Mouse (Mus musculus) lung, embryonic 15.5 days (tissue): ENCODE results near the gene Gtsf1l. TPM values are rescaled to one million over a fixed set of nuclear protein-coding genes. Genes with fewer than 3 reads are reported as not detected.

Experiments used
- ATAC-seq: fragments of 200-750 bp; cut with Nextera tagmentation; 2 replicates; pipeline ENCODE4 v1.8.0; 2017; ENCODE audit warnings: moderate number of reproducible peaks, borderline replicate concordance; ENCODE audit not compliant: low FRiP score, low TSS enrichment; ENCODE audit errors: extremely low read depth
- H3K27ac ChIP-seq: fragments of 300-500 bp; sonication (generic); 2 replicates; pipeline ENCODE4 v1.5.1; 2015; ENCODE audit warnings: moderate library complexity, mild to moderate bottlenecking, inconsistent platforms
- H3K27me3 ChIP-seq: fragments of 300-500 bp; sonication (generic); 2 replicates; pipeline ENCODE4 v1.6.1; 2015; ENCODE audit warnings: inconsistent platforms
- H3K36me3 ChIP-seq: fragments of 300-500 bp; sonication (generic); 2 replicates; pipeline ENCODE4 v1.6.1; 2015; ENCODE audit warnings: inconsistent platforms
- H3K4me1 ChIP-seq: fragments of 300-500 bp; sonication (generic); 2 replicates; pipeline ENCODE4 v1.6.1; 2015; ENCODE audit warnings: inconsistent platforms
- H3K4me2 ChIP-seq: fragments of 300-500 bp; sonication (generic); 2 replicates; pipeline ENCODE4 v1.6.1; 2015; ENCODE audit warnings: inconsistent platforms, mild to moderate bottlenecking, moderate library complexity
- H3K4me3 ChIP-seq: fragments of 300-500 bp; sonication (generic); 2 replicates; pipeline ENCODE4 v1.5.1; 2015; ENCODE audit warnings: mild to moderate bottlenecking, inconsistent platforms
- H3K9ac ChIP-seq: fragments of 300-500 bp; sonication (generic); 2 replicates; pipeline ENCODE4 v1.6.1; 2015; ENCODE audit warnings: inconsistent platforms
- H3K9me3 ChIP-seq: fragments of 300-500 bp; sonication (generic); 2 replicates; pipeline ENCODE4 v1.6.1; 2016; ENCODE audit warnings: inconsistent platforms
- WGBS: fragments of 180-500 bp; shearing (Covaris S2); methylation state at CpG from one replicate; pipeline ENCODE4 v1.1.7; 2015; 5-methylcytosine and 5-hydroxymethylcytosine counted together
- polyA plus RNA-seq: library from polyadenylated mRNA; unstranded; fragments of >200 nt; fragmentation: Nextera tagmentation; extraction: Ambion mirVana; gene quantifications from 2 replicates; pipeline ENCODE4 v1.2.1, GENCODE M21; 2015

The Gtsf1l gene
- polyA plus RNA-seq, 1 experiment from 2014 or later = not detected

GRCm38 (mm10) chr2:163104086-163104770, 16.6 kb upstream of the Gtsf1l start:
- no peak for ATAC-seq
- no peak overlapping the region for H3K4me2 ChIP-seq
- no peak overlapping the region for H3K9ac ChIP-seq
- H3K27me3 ChIP-seq = no peaks in the 10 kb centered on the region
- no peaks in the 10 kb centered on the region for H3K36me3 ChIP-seq
- H3K9me3 ChIP-seq = no peaks in the 10 kb centered on the region
- H3K4me3 ChIP-seq = no peak overlapping the region
- no peak overlapping the region for H3K27ac ChIP-seq
- 72% methylated on average over 13 of the region's 13 CpGs for WGBS
- peaks cover 17% of the 10 kb centered on the region; the same call in 1 of the 2 replicates for H3K4me1 ChIP-seq

GRCm38 (mm10) chr2:163102900-163103653, 15.4 kb upstream of the Gtsf1l start:
- no peak overlapping the region for H3K4me2 ChIP-seq
- H3K4me3 ChIP-seq = no peak overlapping the region
- no peaks in the 10 kb centered on the region for H3K36me3 ChIP-seq
- no peak for ATAC-seq
- WGBS = 52% methylated on average over 18 of the region's 18 CpGs
- H3K27me3 ChIP-seq = no peaks in the 10 kb centered on the region
- no peaks in the 10 kb centered on the region for H3K9me3 ChIP-seq
- H3K4me1 ChIP-seq = peaks cover 17% of the 10 kb centered on the region; the same call in 1 of the 2 replicates
- H3K9ac ChIP-seq = no peak overlapping the region
- H3K27ac ChIP-seq = no peak overlapping the region

- ATAC-seq = no peak
- no peaks in the 10 kb centered on the region for H3K27me3 ChIP-seq
- no peaks in the 10 kb centered on the region for H3K36me3 ChIP-seq
- H3K4me3 ChIP-seq = no peak overlapping the region
- H3K9me3 ChIP-seq = no peaks in the 10 kb centered on the region
- H3K4me2 ChIP-seq = no peak overlapping the region
- H3K9ac ChIP-seq = no peak overlapping the region
- peaks cover 17% of the 10 kb centered on the region; the same call in 1 of the 2 replicates for H3K4me1 ChIP-seq
- WGBS = 31% methylated on average over 7 of the region's 7 CpGs
- no peak overlapping the region for H3K27ac ChIP-seq
Observed at GRCm38 (mm10) chr2:163102216-163102615, 14.6 kb upstream of the Gtsf1l start.

GRCm38 (mm10) chr2:163101646-163102203, 14.1 kb upstream of the Gtsf1l start:
- peak; percentile 36; the same call in 1 of the 2 replicates for ATAC-seq
- H3K4me1 ChIP-seq = peaks cover 17% of the 10 kb centered on the region; the same call in 1 of the 2 replicates

DNA sequence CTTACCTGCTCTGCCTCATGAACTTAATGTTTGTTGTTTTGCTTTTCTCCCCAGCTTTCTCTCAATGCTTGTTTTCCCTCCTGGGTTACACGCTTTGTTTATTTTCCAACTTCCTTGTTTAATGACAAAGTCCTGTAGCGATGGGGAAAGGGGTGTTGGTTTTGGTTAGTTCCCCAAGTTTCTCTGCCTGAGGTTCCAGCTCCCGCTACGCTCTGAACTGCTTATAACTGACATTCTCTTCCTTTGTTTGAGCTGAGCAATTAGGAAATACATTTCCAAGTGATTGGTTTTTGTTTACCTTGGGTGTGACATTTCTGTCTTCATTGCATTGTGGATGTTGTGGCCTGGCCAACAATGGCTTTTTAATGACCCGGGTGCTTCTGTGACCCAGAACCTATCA, 12.9 kb upstream of the Gtsf1l start:
- WGBS = 39% methylated on average over 5 of the region's 5 CpGs
- Histone ChIP-seq H3K9me3 (no peaks in the 10 kb centered on the region), H3K27me3 (no peaks in the 10 kb centered on the region)

More at GRCm38 (mm10) chr2:163101646-163102203, 14.1 kb upstream of the Gtsf1l start:
- Histone ChIP-seq H3K4me2 (no peak overlapping the region), H3K9ac (no peak overlapping the region), H3K4me3 (no peak overlapping the region), H3K27ac (no peak overlapping the region), H3K9me3 (no peaks in the 10 kb centered on the region), H3K36me3 (no peaks in the 10 kb centered on the region), H3K27me3 (no peaks in the 10 kb centered on the region)
- 3% methylated on average over 10 of the region's 10 CpGs for WGBS

DNA sequence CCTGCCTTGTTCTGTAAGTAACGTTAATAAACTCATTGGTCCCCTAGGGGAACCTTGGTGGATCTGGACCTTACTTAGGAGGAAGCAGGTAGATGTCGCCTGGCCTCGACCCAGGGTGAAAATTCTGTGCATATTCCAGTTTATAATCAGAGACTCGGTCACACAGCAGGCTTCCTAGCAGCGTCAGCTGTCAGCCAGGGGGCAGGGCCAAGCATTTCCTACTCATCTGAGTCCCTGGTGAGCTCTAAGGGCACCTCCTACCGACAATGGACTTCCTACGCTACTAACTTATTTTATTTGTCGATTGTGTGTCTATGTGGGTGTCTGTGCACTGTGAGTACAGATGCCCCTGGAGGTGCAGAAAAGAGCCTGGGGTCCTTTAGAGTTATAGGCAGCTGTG, 12.3 kb upstream of the Gtsf1l start:
- Histone ChIP-seq H3K4me3 (no peak overlapping the region), H3K4me2 (no peak overlapping the region), H3K9me3 (no peaks in the 10 kb centered on the region), H3K36me3 (no peaks in the 10 kb centered on the region), H3K27me3 (no peaks in the 10 kb centered on the region), H3K9ac (no peak overlapping the region), H3K4me1 (peaks cover 23% of the 10 kb centered on the region; the same call in 1 of the 2 replicates), H3K27ac (no peak overlapping the region)
- no peak for ATAC-seq
- WGBS = 37% methylated on average over 8 of the region's 8 CpGs

More for the DNA sequence above, 12.9 kb upstream of the Gtsf1l start:
- H3K4me3 ChIP-seq = no peak overlapping the region
- ATAC-seq = no peak
- H3K4me1 ChIP-seq = peaks cover 23% of the 10 kb centered on the region; the same call in 1 of the 2 replicates
- no peaks in the 10 kb centered on the region for H3K36me3 ChIP-seq
- no peak overlapping the region for H3K9ac ChIP-seq
- H3K27ac ChIP-seq = no peak overlapping the region
- H3K4me2 ChIP-seq = no peak overlapping the region

DNA sequence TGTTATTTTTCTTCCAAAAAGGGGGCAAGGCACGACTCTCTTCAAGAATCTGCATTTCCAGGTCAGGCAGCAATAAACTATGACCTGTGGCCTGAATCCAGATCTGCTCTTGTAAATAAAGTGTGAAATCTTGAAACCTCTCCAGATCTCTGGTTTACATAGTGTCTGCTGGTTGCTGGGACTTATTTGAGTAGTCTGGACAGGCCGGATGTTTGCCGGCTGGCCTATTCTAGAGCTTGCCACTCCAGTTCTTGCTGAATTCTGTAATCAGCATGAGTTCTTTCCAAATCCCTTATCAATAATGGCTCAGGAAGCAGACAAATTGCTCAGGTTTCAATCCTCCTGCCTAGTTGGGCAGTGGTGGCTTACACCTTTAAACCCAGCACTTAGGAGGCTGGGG, 8.1 kb upstream of the Gtsf1l start:
- H3K36me3 ChIP-seq = no peaks in the 10 kb centered on the region
- no peaks in the 10 kb centered on the region for H3K27me3 ChIP-seq
- H3K4me3 ChIP-seq = no peak overlapping the region
- no peak overlapping the region for H3K9ac ChIP-seq
- no peak overlapping the region for H3K4me2 ChIP-seq
- ATAC-seq = 0 out of 2 replicates have a peak, but pooled peaks have one; percentile 58
- peaks cover 12% of the 10 kb centered on the region; the same call in 1 of the 2 replicates for H3K4me1 ChIP-seq
- 25% methylated on average over 3 of the region's 3 CpGs for WGBS
- H3K9me3 ChIP-seq = no peaks in the 10 kb centered on the region
- no peak overlapping the region for H3K27ac ChIP-seq

- H3K4me3 ChIP-seq = no peak overlapping the region
- no peak for ATAC-seq
- H3K27ac ChIP-seq = no peak overlapping the region
- H3K9me3 ChIP-seq = no peaks in the 10 kb centered on the region
- no peaks in the 10 kb centered on the region for H3K27me3 ChIP-seq
- H3K4me2 ChIP-seq = no peak overlapping the region
- H3K36me3 ChIP-seq = no peaks in the 10 kb centered on the region
- WGBS = 90% methylated on average over 10 of the region's 10 CpGs
- 0 out of 2 replicates have a peak, but pooled peaks cover 6% of the 10 kb centered on the region for H3K4me1 ChIP-seq
- no peak overlapping the region for H3K9ac ChIP-seq
Observed at GRCm38 (mm10) chr2:163094909-163095308, 7.3 kb upstream of the Gtsf1l start.

GRCm38 (mm10) chr2:163089475-163090123, 1.9 kb upstream of the Gtsf1l start:
- 72% methylated on average over 5 of the region's 5 CpGs for WGBS
- H3K9me3 ChIP-seq = no peaks in the 10 kb centered on the region
- no peak for ATAC-seq
- no peak overlapping the region for H3K4me3 ChIP-seq
- no peaks in the 10 kb centered on the region for H3K36me3 ChIP-seq
- H3K9ac ChIP-seq = no peak overlapping the region
- H3K27ac ChIP-seq = no peak overlapping the region
- no peaks in the 10 kb centered on the region for H3K4me1 ChIP-seq
- H3K4me2 ChIP-seq = no peak overlapping the region
- no peaks in the 10 kb centered on the region for H3K27me3 ChIP-seq

DNA sequence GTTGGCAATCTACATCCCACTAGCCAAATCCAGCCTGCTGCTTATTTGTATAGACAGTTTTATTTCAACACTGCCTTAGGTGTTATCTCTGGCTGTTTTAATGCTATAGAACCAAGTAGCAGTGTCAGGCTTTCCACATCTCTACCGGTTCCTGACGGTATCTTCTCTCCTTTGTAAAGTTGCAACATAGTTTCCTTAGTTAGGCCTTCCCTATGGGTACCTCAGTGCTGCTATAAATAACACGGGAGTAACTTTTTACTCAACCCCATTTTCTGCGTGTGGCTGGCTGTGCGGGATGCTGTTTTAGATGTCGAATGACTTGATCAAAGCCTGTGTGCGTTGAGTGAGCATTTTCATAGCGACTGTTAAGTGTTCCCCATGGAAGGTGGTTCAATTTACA, 1.1 kb downstream of the Gtsf1l start:
- 68% methylated on average over 8 of the region's 8 CpGs for WGBS
- H3K4me3 ChIP-seq = no peak overlapping the region
- H3K36me3 ChIP-seq = no peaks in the 10 kb centered on the region
- H3K4me2 ChIP-seq = no peak overlapping the region
- no peak for ATAC-seq
- H3K27me3 ChIP-seq = no peaks in the 10 kb centered on the region
- H3K4me1 ChIP-seq = no peaks in the 10 kb centered on the region
- H3K9ac ChIP-seq = no peak overlapping the region
- no peaks in the 10 kb centered on the region for H3K9me3 ChIP-seq
- H3K27ac ChIP-seq = no peak overlapping the region

DNA sequence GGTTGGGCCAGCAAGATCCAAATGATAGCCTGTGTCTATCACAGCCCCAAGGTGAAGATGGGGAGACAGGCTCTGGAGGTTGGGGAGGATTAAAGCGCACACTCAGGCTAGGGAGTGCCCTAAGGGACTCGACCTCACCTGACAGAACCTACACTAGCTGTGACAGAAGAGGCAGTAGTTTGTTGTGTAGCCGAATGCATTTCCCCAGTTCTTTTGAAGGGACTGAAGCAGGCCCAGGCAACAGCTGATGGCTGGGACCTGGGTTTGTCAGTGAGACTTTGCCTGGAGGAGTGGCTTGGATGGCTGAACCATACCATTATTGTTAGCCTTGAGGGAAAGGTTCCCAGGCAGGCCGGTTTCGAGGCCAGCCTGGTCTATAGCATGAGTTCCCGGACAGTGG, 2.6 kb downstream of the Gtsf1l start:
- Histone ChIP-seq H3K27me3 (no peaks in the 10 kb centered on the region), H3K9ac (no peak overlapping the region), H3K4me1 (no peaks in the 10 kb centered on the region), H3K27ac (no peak overlapping the region), H3K36me3 (no peaks in the 10 kb centered on the region), H3K4me3 (no peak overlapping the region), H3K9me3 (no peaks in the 10 kb centered on the region), H3K4me2 (no peak overlapping the region)
- ATAC-seq = no peak
- 84% methylated on average over 6 of the region's 6 CpGs for WGBS
